Mouse (Mus musculus) MEL-GATA-1-ER (cell line): Measurements from ENCODE around the gene Plekhg6.

ENCODE experiments used
- DNase-seq: peaks from one replicate; pipeline ENCODE4 v3.0.0-alpha.2; 2012; ENCODE audit warnings: low read depth; ENCODE audit errors: extremely low read depth

Gene Plekhg6

DNA sequence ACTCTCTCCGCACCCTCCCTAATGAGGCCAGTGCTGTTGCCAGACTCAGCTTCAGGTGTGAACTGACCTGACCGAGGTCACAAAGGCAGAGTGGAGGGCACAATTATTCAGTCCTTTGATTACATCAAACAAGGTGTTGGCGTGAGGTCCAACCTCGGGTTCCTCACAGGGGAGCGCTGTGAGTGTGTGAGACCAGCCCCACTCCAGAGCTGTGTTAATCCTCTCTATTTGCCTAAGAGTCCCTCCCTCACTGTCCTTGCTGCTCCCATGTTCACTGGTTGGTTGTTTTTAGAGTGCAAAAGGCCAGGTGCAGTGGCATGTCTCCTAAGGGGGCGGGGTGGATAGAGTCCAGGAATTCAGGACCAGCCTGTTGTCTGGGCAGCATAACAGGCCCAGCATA, 5.5 kb upstream of the Plekhg6 start:
- no peak for DNase-seq

DNA sequence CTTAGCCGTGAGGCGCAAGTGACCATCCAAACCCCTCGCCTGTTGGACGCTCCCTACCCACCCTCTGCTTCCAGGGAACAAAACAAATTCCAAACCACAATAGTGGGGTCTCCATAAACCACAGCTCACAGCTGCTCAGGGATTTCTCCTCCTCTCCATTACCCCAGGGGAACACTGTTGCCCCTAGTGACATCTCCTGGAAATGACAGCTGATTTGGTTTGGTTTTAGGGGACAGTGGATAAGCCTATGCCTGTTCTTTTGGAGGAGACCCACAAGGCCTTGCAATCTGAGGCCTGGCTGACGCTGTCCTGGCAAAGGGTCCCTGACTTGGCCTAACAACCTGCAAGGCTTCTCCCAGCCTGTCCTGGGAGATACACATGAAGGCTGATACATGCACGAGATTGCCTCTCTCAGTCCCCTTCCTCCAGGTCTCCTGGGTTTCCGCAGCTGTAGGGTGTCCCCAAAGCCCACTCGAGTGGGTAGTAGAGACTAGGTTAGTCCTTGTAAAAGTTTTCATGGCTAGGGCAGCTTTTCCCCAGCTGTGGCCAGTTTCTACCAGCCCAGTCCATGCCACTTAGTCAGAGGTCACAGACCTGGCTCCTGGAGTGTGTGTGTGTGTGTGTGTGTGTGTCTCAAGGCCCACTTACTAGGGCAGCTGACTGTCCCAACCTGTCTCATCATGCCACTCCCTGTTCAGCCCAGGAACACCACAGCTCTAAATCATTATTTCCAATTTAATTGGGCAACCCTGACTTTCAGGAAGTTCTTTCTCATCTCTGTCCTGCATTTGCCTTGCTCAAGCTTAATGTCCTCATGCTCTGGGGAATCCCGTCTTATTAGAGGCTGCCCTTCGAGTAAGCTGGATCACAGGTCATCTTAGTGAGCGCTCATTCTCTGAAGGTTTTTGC, 4.7 kb upstream of the Plekhg6 start:
- DNase-seq = no peak

GRCm38 (mm10) chr6:125382024-125382423, 1.4 kb upstream of the Plekhg6 start:
- no peak for DNase-seq

DNA sequence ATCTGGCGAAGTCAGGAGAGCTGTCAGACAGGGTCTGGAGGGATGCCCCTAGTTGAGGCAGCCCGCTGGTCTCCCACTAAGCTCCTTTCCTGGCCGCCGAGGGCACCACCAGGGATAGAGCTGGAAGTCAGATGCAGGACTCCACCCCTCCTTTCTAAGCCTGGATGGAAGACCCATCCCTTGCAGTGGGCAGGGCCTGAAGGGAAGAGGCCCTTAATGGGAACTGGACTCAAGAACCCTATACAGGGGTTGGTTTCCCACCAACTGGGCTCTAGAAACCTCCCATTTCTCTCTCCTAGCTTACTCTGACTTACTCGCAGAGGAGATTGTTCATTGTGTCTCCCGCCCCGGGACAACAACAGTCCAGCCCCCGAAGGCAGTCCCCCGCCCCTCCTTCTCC, 812 bp downstream of the Plekhg6 start:
- no peak for DNase-seq

- no peak for DNase-seq
Observed at GRCm38 (mm10) chr6:125378621-125379020, 2.0 kb downstream of the Plekhg6 start.

- DNase-seq = peak; percentile 41
Observed at GRCm38 (mm10) chr6:125377582-125378451, 2.8 kb downstream of the Plekhg6 start.

DNA sequence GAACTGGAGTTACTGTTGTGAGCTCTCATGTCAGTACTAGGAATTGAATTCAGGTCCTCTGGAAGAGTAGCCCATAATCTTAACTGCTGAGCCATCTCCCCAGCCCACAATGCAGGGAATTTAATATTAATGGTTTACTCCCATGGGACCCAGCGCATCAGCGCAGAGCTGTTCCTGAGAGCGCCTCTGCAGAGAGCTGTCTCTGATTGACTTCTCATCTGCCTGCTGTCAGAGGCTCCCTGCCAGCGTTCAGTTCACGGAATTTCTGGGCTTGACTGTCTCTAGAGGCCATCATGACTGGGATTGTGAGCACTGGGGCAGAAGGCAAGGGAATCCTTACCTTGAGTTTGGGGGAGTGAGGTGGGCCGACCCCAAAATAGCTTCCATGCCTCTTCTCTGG, 3.6 kb downstream of the Plekhg6 start:
- no peak for DNase-seq

DNA sequence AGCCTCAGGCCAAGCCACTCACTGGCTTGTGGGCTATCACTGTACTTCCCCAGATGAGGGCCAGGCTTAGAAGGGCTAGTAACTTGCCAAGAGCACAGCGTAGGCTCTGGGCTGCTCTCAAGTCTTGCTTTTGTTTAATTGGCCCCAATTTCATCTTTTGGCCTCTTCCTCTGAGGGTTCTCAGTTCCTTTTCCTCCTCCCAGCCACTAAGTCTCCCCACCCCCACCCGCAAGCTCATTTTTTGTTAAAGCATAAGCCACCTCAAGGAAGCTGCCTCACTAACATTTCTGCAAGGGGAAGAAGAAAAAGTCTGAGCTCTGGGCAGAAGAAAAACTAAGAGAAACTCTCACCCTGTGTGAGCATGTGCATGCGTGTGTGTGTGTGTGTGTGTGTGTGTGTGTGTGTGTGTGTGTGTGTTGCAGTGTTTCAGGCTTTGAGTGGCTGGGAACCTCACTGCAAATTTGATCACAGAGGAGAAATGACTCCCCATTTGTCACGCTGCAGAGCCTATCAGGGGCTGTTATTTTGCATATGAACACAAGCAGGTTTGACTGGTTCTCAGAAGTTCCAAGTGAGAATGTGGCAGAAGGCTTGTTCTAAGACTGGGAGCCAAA, 12.7 kb downstream of the Plekhg6 start:
- DNase-seq = no peak

DNA sequence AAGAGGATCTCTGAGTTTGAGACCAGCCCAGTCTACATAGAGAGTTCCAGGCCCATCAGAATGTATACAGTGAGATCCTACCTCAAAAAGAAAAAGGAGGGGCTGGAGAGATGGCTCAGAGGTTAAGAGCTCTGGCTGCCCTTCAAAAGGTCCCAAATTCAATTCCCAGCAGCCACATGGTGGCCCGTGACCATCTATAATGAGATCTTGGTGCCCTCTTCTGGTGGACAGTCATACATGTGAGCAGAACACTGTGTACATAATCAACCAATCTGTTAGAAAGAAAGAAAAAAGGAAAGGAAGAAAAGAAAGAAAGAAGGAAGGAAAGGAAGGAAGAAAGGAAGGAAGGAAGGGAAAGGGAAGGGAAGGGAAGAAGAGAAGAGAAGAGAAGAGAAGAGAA, 14.5 kb downstream of the Plekhg6 start:
- DNase-seq = no peak

GRCm38 (mm10) chr6:125365522-125365921, 15.1 kb downstream of the Plekhg6 start:
- peak; percentile 54 for DNase-seq

GRCm38 (mm10) chr6:125364448-125364847, 16.1 kb downstream of the Plekhg6 start:
- DNase-seq = no peak

DNA sequence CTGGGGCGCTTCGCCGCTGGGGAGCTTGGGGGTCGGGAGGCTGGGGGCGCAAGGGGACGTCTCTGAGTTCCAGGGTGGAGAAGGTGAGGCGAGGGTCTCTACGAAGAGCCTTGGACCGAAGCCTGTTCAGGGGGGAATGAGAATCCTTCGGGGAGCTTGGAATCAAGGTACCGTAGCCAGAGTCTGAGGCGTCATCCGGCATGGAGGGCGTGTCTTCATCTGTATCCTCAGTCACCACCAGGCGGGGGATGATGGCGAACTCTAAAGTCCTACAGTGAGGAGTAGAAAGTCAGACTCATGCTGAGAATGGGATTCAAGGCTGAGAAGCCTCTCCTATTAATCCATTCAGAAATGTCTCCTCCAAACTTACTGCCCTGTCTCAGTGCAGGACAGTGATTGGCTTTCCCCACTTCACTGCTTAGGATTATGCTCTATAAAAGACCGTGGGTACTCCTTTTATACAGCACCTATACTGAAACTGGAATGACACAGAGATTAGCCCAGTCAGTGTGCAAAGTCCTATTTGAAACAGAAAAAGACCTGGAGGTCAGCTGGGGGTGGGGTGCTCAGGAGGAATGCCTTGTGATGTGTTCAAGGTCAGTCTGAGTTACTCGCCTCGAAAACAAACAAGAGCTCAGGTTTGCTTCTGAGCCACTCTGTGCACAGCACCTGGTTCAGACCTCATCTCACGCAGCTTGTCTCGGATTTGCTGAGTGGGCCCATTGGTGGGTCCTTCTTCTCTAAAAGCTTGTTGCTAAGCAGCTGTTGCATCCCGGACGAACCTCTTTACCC, 16.9 kb downstream of the Plekhg6 start:
- DNase-seq = no peak

DNA sequence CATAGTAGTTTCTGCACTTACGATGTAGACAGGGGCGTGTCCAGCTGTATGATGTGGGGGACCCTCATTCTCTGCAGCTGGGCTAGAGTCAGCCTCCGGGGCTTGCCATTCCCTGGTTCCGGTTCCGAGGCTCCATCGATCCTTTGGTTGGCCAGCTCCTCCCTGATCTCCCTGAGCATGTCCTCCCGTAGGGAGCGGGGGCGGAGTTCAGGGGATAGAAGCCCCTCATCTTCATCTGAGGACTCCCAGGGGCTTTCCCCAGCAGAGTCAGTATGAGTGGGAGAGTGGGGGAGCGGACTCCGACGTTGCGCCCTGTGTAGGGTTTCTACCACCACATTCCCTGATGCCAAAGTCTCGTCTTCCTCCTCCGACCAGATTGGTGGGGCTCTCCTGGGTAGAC, 17.6 kb downstream of the Plekhg6 start:
- no peak for DNase-seq

GRCm38 (mm10) chr6:125361467-125362291, 18.9 kb downstream of the Plekhg6 start:
- no peak for DNase-seq

- DNase-seq = no peak
Observed at GRCm38 (mm10) chr6:125360846-125361245, 19.7 kb downstream of the Plekhg6 start.

- no peak for DNase-seq
Observed at GRCm38 (mm10) chr6:125359999-125360398, 20.6 kb downstream of the Plekhg6 start.

DNA sequence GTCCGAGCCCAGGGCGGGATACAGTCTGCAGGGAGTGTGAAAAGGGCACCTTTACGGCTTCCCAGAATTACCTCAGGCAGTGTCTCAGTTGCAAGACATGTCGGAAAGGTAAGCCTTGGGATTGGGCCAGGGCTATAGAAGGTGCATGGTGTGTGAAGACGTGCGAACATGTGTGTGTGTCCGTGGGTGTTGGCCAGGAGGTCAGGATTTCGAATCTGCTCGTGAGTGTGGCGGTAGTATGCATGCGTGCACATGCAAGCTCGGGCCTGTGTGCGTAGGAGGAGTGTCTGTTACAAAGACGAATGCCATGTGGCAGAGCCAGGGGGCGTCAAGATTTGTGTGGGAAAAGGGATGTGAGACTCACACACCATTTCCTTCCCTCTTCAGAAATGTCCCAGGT, 23.3 kb downstream of the Plekhg6 start:
- no peak for DNase-seq

- no peak for DNase-seq
Observed at GRCm38 (mm10) chr6:125356264-125356663, 24.3 kb downstream of the Plekhg6 start.

- no peak for DNase-seq
Observed at GRCm38 (mm10) chr6:125355197-125355741, 25.3 kb downstream of the Plekhg6 start.
